Mouse (Mus musculus) embryonic fibroblast, embryonic 13.5 days (primary cell): Measurements from ENCODE around the gene Nup210l.
"Not testable (repeated sequence)": the region's sequence is repeated elsewhere in the genome, so short reads cannot be mapped to it uniquely, and the experiment has no call there.

Experiments used
- CTCF ChIP-seq: IDR thresholded peaks from 2 replicates; pipeline ENCODE4 v1.5.1; 2011; ENCODE audit warnings: mild to moderate bottlenecking, control low read depth, low read length, moderate library complexity, borderline replicate concordance; ENCODE audit not compliant: insufficient read depth
- POLR2A ChIP-seq: IDR thresholded peaks from 2 replicates; pipeline ENCODE4 v1.6.1; 2011; ENCODE audit warnings: low read depth, mild to moderate bottlenecking, control low read depth, low read length, moderate library complexity

DNA sequence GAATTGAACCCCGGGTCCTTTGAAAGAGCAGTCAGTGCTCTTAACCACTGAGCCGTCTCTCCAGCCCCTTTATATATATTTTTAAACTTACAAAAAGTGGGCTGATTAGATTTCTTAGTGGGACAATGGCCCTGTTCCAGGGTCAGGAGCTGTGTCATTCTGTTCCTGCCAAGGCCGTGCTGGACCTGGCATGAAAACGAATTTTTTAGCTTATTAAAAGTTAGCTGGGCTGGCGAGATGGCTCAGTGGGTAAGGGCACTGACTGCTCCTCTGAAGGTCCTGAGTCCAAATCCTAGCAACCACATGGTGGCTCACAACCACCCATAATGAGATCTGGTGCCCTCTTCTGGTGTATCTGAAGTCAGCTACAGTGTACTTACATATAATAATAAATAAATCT, 18.1 kb downstream of the Nup210l start:
- not testable (repeated sequence) for TF ChIP-seq POLR2A, CTCF
